Mouse (Mus musculus) hindbrain, embryonic 14.5 days (tissue): ENCODE results near the gene Zkscan3. TPM values are rescaled to one million over a fixed set of nuclear protein-coding genes. Genes with fewer than 3 reads are reported as not detected.

Source experiments
- ATAC-seq: fragments of 200-750 bp; cut with Nextera tagmentation; 2 replicates; pipeline ENCODE4 v1.8.0; 2017; ENCODE audit warnings: moderate number of reproducible peaks, mild to moderate bottlenecking, moderate TSS enrichment, moderate library complexity; ENCODE audit not compliant: low FRiP score
- DNase-seq: peaks from one replicate; pipeline ENCODE4 v3.0.0-alpha.2; 2015; ENCODE audit warnings: low spot score
- H3K27ac ChIP-seq: fragments of 300-500 bp; sonication (generic); 2 replicates; pipeline ENCODE4 v1.5.1; 2014; ENCODE audit warnings: mild to moderate bottlenecking, moderate library complexity
- H3K27me3 ChIP-seq: fragments of 300-500 bp; sonication (generic); 2 replicates; pipeline ENCODE4 v1.6.1; 2014; ENCODE audit warnings: mild to moderate bottlenecking, low read length, mixed read lengths; ENCODE audit not compliant: control insufficient read depth, insufficient read depth
- H3K36me3 ChIP-seq: fragments of 300-500 bp; sonication (generic); replicated peaks from 2 replicates; pipeline ENCODE4 v1.6.1; 2014; ENCODE audit not compliant: control insufficient read depth, insufficient read depth
- H3K4me1 ChIP-seq: fragments of 300-500 bp; sonication (generic); replicated peaks from 2 replicates; pipeline ENCODE4 v1.6.1; 2014; ENCODE audit warnings: antibody characterized with exemption, low read length, mixed read lengths; ENCODE audit not compliant: control insufficient read depth, insufficient read depth
- H3K4me2 ChIP-seq: fragments of 300-500 bp; sonication (generic); replicated peaks from 2 replicates; pipeline ENCODE4 v1.6.1; 2014; ENCODE audit warnings: mild to moderate bottlenecking, moderate library complexity
- H3K4me3 ChIP-seq: fragments of 300-500 bp; sonication (generic); replicated peaks from 2 replicates; pipeline ENCODE4 v1.5.1; 2014; ENCODE audit warnings: mild to moderate bottlenecking, low read length
- H3K9ac ChIP-seq: fragments of 300-500 bp; sonication (generic); 2 replicates; pipeline ENCODE4 v1.6.1; 2014
- H3K9me3 ChIP-seq: fragments of 300-500 bp; sonication (generic); 2 replicates; pipeline ENCODE4 v1.6.1; 2016; ENCODE audit warnings: low read length; ENCODE audit not compliant: control insufficient read depth
- WGBS: fragments of 180-500 bp; shearing (Covaris S2); extraction: QIAGEN DNeasy Blood & Tissue Kit; methylation state at CpG from one replicate; pipeline ENCODE4 v1.1.7; 2014; 5-methylcytosine and 5-hydroxymethylcytosine counted together
- microRNA counts: library from miRNA; unstranded; fragments of <30 nt; microRNA quantifications from one replicate; lab custom pipeline; 2016
- microRNA-seq: library from miRNA; unstranded; fragments of <30 nt; microRNA quantifications from one replicate; pipeline ENCODE4, GENCODE M21; 2016
- polyA plus RNA-seq: library from polyadenylated mRNA; unstranded; fragments of >200 nt; fragmentation: Nextera tagmentation; extraction: Ambion mirVana; gene quantifications from 2 replicates; pipeline ENCODE4 v1.2.1, GENCODE M21; 2014

Gene Zkscan3
- polyA plus RNA-seq, 1 experiment from 2014 or later = 55.8 TPM

- Histone ChIP-seq H3K9ac (peak overlapping the region; percentile 85), H3K27me3 (no peaks in the 10 kb centered on the region), H3K4me1 (peaks cover 19% of the 10 kb centered on the region), H3K9me3 (no peaks in the 10 kb centered on the region), H3K27ac (no peak overlapping the region), H3K36me3 (peaks cover 5% of the 10 kb centered on the region), H3K4me2 (peak overlapping the region; percentile 61), H3K4me3 (peak overlapping the region; percentile 80)
- ATAC-seq (no peak), DNase-seq (no peak)
- WGBS = 73% methylated on average over 12 of the region's 12 CpGs
Measured at GRCm38 (mm10) chr13:21363719-21364118, 38.8 kb downstream of the Zkscan3 start.

GRCm38 (mm10) chr13:21362621-21363248 is 39.8 kb downstream of the Zkscan3 start, which contains the start of gene Zscan12:
Gene Zscan12, plus strand, starts transcription at chr13:21362820.
- ATAC-seq = peak; percentile 99
- H3K36me3 ChIP-seq = no peaks in the 10 kb centered on the region; the same call in 1 of the 2 replicates
- H3K27ac ChIP-seq = 0 out of 2 replicates have a peak within 1 kb of the TSS, but pooled peaks have one; percentile 58
- under 1% methylated on average over 29 of the region's 29 CpGs for WGBS
- peak within 1 kb of the TSS; percentile 80 for H3K4me3 ChIP-seq
- DNase-seq = peak; percentile 94
- H3K27me3 ChIP-seq = no peaks in the 10 kb centered on the region
- no peaks in the 10 kb centered on the region for H3K9me3 ChIP-seq
- H3K9ac ChIP-seq = peak within 1 kb of the TSS; percentile 85
- H3K4me1 ChIP-seq = peaks cover 19% of the 10 kb centered on the region
- peak within 1 kb of the TSS; percentile 61 for H3K4me2 ChIP-seq

- Histone ChIP-seq H3K27me3 (no peaks in the 10 kb centered on the region), H3K27ac (no peak overlapping the region), H3K9ac (no peak overlapping the region), H3K9me3 (no peaks in the 10 kb centered on the region), H3K4me1 (no peaks in the 10 kb centered on the region), H3K4me2 (no peak overlapping the region), H3K36me3 (no peaks in the 10 kb centered on the region), H3K4me3 (no peak overlapping the region)
- DNase-seq (no peak), ATAC-seq (no peak)
Measured at GRCm38 (mm10) chr13:21350593-21350992, 52.0 kb downstream of the Zkscan3 start.

DNA sequence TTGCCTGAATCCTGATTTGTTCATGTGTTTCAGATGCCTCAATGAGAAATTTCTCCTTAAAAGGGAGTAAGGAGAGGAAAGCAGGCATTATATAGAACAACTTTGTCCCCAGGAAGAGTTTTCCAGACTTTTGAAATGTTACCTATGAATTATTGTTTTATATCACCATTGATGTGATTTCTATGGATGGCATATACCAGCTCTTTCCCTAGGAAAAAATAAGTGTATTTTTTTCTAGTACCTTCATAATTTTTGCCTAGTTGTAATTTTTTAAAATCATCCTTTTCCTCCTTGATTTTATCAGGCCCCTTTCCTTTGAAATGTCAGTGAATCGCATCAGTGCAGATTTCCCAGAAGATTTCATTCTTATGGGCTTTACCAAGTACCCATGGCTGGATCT is 55.9 kb downstream of the Zkscan3 start, which contains the start of gene Olfr1367:
Olfr1367 (plus strand) TSS at position 301 of the 400 bp plus-strand sequence.
- Histone ChIP-seq H3K4me2 (no peak within 1 kb of the TSS), H3K9ac (no peak within 1 kb of the TSS), H3K36me3 (no peaks in the 10 kb centered on the region), H3K27ac (no peak within 1 kb of the TSS), H3K4me1 (no peaks in the 10 kb centered on the region), H3K9me3 (no peaks in the 10 kb centered on the region), H3K4me3 (no peak within 1 kb of the TSS), H3K27me3 (no peaks in the 10 kb centered on the region)
- ATAC-seq (no peak), DNase-seq (no peak)
- 93% methylated on average over 1 of the region's 1 CpGs for WGBS

MicroRNAs encoded within 50 kb of the gene (microRNA counts, 519-probe panel; counts per million panel counts)
- not detected for microRNA mmu-miR-1896 (lab: Ali Mortazavi, UCI)

Small RNA genes within 50 kb of the gene (microRNA-seq; reads per million reads assigned to microRNA genes)
- gene Mir1896 (not detected), gene Mir6942 (not detected)

Other genes with a start within 250 kb of the Zkscan3 start
- gene Trim27, start 223.3 kb downstream of the Zkscan3 start, polyA plus RNA-seq = 75.5 and 87.8 TPM in 2 replicates
- not detected in 2 replicates for gene Gpx5, start 110.0 kb downstream of the Zkscan3 start, polyA plus RNA-seq
- 0.15 TPM in 1 of 2 replicates, not detected in the other for gene Gpx6, start 90.6 kb downstream of the Zkscan3 start, polyA plus RNA-seq
- gene Olfr1367, start 55.8 kb downstream of the Zkscan3 start, polyA plus RNA-seq = not detected in 2 replicates
- gene Zscan12, start 39.9 kb downstream of the Zkscan3 start, polyA plus RNA-seq = 11.6 and 12.5 TPM in 2 replicates
- 3.3 and 3.7 TPM in 2 replicates for gene Pgbd1, start 38.3 kb upstream of the Zkscan3 start, polyA plus RNA-seq
- 14.1 and 17.4 TPM in 2 replicates for gene Zscan26, start 51.0 kb upstream of the Zkscan3 start, polyA plus RNA-seq
- gene Nkapl, start 65.8 kb upstream of the Zkscan3 start, polyA plus RNA-seq = 3.0 and 3.7 TPM in 2 replicates
- gene Zkscan4, start 76.2 kb upstream of the Zkscan3 start, polyA plus RNA-seq = 8.9 and 9.9 TPM in 2 replicates
- gene Gm10065, start 76.7 kb upstream of the Zkscan3 start, polyA plus RNA-seq = not detected in 2 replicates
- gene AK157302, start 92.5 kb upstream of the Zkscan3 start, polyA plus RNA-seq = 0.25 and 0.42 TPM in 2 replicates
- gene Gm11273, start 98.7 kb upstream of the Zkscan3 start, polyA plus RNA-seq = 5.4 and 6.6 TPM in 2 replicates
- gene Zkscan8, start 128.4 kb upstream of the Zkscan3 start, polyA plus RNA-seq = 7.4 and 8.0 TPM in 2 replicates
- 0.08 and 0.21 TPM in 2 replicates for gene Olfr1366, start 140.1 kb upstream of the Zkscan3 start, polyA plus RNA-seq
- 0.04 TPM in 1 of 2 replicates, not detected in the other for gene Olfr1535, start 157.1 kb upstream of the Zkscan3 start, polyA plus RNA-seq
- not detected in 2 replicates for gene Olfr1364, start 179.0 kb upstream of the Zkscan3 start, polyA plus RNA-seq
- gene Olfr1362, start 211.3 kb upstream of the Zkscan3 start, polyA plus RNA-seq = not detected in 2 replicates
- not detected in 2 replicates for gene Olfr11, start 239.8 kb upstream of the Zkscan3 start, polyA plus RNA-seq